Mouse (Mus musculus): ENCODE measurements around the gene Nup62.
"Not testable (repeated sequence)": the region's sequence is repeated elsewhere in the genome, so short reads cannot be mapped to it uniquely, and the experiment has no call there.

The Nup62 gene

DNA sequence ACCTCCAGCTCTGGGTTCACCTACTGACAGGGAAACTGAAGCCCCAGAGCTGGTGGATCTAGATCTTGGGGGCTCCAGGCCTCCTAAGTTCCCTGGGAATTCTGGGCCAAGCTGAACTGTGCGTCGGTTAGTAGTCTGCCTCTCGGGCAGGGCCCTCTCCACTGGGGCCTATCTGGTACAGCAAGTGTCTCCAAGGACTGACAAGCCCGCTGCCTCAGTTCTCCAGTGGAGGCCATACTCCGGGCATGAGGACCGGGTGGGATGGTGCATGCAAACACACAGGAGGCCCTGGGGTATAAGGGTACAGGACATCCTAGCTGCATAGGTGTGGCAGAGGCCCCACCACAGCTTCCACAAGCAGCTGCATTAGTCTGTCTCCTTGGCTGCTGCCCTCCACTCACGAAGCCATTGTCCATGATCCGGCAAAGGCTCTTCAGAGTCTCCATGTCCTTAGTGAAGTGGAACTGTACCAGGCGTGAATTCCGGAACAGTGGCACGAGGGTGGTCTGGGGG is 48.1 kb downstream of the Nup62 start:
- no peak for DNase-seq (ENCODE audit: low spot score in 2 of 2)

DNA sequence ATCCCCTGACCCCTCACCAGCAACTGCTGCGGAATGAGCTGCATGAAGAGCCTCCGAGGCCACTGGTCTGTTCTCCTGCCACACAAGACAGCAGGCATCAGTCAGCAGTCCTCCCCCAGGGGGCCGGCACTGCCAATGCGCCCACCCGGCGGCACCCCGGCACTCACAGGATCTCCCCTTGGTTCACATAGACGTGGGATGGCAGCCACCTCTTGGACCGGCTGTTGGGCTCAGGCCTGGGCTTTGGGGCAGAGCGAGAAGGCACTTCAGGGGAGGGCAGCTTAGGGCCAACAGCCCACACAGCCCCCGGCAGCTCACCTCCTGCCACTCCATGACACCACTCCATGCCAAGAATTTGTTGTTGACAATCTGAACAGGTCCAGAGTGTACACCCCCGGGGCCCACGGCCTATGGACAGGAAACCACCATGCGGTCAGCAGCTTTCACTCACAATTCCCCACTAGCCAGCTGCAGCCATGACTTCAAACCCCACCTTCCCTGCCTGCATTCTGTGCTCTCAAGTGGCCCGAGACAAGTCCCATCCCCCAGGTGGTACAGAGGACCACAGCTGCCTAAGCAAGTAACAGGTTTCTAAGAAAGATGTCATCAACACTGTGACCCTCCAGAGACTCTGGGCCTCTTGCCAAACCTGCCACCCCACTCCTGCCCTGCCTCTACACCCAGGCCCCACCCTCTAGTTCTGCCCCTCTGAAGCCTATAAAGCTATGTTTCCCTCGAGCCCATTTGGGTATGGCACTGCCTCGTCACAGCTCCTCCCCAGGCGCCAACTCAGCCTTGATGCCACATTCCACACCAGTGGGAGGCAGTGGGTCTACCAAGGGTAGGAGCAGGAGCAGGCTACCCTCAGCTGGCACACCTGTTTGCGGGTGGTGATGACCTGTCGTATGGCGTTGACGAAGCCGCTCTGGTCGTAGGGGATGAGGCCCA is 49.0 kb downstream of the Nup62 start:
- peak in 1 of 2 experiments; percentile 27 for DNase-seq (ENCODE audit: low spot score in 2 of 2)

DNA sequence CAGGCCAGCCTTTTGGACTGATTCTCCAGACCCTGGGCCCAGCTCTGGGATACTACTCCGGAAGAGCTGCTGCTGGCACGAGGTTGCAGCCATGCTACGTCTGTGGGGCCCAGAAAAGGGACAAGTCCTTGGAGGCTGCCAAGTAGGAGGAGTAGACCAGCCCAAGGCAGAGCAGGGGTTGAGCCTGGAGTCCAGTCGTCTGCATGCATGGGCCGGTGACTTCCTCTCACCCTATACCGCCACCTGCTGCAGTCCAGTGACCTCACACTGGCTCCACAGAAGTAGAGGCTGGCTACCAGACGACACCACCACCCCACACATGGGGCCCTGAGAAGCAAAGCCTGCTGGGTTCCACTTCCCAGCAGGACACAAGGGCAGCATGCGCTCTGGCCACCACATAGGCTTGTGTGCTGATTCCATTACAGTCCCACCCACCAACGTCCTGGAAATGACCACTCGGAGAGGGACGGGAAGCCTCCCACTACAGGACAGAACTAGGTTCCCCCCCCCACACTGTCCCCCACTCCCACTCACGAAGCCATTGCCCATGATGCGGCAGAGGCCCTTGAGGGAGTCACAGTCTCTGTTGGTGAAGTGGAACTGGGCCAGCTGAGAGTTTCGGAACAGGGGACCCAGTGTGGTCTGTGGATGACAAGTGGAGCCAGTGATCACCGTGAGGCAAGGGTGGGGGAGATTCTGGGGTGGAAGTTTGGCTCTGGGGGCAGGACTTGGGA is 50.6 kb downstream of the Nup62 start:
- peak; percentile 83 for DNase-seq (ENCODE audit: low spot score in 2 of 2)

DNA sequence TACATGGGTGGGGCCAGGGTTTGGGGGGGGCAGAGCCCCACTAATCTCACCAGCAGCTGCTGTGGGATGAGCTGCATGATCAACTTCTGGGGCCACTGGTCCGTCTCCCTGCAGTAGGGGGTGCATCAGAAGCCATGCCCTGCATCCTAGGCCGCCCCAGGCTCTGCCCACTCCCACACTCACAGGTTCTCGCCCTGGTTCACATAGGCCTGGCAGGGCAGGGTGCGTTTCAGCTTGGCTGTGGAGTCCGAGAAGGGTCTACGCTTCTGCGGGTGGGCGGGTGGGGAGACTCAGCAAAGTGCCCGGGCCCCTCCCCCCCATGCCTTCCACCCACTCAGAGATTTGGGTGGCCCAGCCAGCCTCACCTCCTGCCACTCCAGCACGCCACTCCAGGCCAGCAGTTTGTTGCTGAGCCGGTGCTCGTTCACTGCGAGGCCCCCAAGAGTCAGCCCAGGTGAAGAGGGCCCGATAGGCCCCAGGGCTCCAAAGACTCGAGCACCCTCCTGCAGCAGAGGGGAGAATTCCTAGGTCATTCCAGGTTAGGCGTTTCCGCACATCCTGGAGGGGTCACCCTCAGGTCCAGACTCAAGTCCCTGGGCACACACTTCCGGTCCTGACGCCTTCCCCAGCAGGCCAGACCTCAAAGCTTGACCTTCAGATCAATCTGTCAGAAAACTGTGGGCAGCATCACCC is 51.3 kb downstream of the Nup62 start:
- peak in 1 of 2 experiments; percentile 30 for DNase-seq (ENCODE audit: low spot score in 2 of 2)

DNA sequence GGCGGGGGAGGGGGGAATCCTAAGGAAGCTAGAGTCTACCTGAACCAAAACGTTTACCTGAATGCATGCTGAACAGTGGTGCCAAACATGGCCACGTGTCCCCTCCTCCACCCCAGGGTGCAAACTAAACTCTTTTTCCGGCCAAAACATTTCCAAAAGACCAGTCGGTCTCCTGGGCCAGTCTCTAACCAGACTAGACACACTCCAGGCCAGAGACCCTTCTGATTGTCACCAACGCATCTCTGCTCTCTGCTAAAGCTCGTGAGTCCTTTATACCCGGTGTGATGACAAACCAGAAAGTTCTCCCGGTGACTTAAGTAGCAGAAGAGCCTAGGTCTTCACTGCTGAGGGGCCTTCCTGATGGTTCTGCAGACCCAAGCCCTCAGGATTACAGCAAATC is 51.9 kb downstream of the Nup62 start:
- DNase-seq (ENCODE audit: low spot score in 2 of 2) = no peak

DNA sequence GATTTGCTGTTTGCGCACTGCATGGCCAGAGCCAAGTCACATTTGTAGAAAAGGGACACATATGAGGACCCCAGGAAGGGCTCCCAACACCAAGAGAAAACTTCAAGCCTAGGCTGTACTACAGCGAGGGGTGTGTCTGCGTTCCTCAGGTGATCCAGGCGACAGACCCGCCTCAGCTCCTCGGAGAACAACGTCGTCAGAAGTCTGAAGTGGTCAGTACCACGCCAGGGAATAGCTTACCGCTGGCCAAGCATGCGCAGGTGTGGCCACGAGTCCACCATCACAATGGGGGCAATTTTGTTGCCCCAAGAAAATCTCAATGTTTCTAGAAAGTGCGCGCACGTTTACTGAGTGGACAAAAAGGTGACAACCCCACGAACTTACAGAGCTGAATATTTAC is 52.6 kb downstream of the Nup62 start:
- DNase-seq (ENCODE audit: low spot score in 2 of 2) = peak in 1 of 2 experiments; percentile 42

DNA sequence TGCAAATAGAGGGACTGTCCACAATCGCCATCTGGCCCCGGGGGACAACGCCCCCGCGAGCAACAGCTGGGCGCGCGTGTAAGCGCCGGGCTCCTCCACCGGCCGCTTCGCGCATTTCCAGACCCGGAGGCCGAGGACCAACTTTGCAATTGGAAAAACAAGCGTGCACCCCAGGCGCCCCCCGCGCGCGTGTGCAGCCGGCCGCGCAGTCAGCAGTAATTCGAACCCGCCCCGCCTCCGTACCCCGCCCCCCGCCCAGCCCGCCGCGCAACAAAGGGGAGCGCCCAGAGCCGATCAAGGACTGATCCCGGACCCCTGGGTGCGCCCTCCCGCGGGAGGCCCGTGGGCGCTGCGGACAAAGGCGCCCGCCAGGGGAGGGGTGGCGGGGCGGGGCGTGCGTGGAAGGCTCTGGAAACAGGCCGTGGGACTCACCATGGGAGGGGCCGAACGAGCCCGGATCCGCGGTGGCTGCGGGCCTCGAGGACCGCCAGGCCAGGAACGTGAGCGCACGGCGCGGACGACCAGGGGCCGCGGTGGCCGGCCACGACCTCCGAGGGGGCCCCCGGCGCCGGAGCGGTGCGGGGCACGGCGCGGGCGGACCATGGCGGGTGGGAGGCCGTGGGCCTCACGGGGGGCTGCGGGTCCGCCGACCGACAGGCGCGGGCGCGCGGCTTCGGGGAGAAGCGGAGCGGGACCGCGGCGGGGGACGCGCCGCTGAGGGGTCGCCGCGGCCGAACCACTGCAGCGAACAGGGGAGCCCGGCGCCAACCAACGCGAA is 53.2 kb downstream of the Nup62 start:
- DNase-seq (ENCODE audit: low spot score in 2 of 2) = peak; percentile 73 to 78

DNA sequence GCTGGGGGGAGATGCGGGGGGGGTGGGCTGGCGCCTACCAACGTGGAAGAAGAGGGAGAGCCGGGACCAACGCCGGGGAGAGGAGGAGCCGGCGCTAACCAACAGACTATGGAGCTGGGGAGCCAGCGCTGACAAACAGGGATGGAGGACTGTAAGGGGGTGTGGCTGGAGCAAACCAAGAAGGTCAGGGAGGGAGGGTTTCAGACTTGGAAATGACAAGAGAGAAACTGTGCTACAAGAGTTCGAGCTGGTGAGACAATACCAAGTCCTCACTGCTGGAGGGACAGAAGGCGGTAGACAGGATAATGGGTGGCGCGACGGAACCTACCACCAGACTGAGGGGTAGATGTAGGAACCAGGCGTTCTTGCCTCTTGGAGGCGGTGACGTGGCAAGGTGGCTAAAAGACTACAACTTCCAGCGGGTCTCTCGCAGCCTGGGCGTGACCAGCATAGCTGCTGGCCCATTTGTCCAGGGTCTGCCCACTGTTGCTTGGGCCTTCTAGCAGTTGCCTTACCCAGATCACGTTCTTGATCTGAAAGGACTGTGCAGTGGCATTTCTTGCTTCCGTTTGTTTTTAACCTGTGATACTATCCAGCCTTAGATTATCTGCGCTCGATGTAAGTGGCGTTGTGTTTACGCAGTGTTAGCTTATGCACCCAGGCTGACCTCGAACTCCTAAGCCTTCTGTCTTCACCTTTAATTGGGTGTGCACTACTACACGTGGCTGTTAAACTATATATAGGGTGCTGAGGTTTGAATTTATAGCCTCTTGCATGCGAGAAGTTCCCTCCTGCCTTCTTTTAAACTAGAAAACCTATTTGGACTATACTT is 54.0 kb downstream of the Nup62 start, which contains the start of gene Ptov1:
Gene Ptov1, minus strand, starts transcription at position 92 of the 832 bp plus-strand sequence.
- DNase-seq (ENCODE audit: low spot score in 2 of 2) = peak; percentile 95 to 97

DNA sequence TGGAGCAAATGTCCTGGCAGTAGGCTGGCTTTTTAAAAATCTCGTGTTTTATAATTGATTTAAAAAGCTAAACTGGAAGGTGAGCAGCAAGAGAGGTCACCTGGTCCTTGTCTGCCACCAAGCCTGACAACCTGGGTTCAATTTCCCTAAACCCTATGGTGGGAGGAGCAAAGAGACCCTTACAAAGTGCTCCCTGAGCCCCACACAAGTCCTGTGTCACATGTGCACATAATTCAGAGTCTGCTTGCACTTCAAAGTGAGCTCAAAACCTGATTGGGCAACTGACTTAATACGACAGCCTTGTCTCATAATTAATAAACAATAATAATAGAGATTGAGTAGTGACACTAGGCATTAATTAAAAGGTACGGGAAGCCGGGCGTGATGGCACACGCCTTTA is 54.7 kb downstream of the Nup62 start:
- no peak for DNase-seq (ENCODE audit: low spot score in 2 of 2)

DNA sequence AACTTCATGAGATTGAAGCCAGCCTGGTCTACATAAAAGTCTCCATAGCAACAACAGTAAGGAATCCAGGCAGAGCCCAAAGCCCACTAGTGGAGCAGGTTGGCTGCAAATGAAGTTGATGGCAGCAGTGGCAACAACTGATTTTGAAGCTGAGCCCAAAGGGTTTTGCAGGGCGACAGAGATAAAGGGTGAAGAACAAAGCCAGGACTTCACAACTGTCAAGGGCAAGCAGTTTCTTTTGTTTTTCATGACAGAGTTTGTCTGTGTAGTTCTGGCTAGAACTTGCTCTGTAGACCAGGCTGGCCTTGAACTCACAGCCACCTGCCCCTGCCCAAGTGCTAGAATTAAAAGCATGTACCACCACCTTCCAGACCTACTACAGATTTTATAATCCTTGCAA is 55.3 kb downstream of the Nup62 start:
- DNase-seq (ENCODE audit: low spot score in 2 of 2) = no peak

DNA sequence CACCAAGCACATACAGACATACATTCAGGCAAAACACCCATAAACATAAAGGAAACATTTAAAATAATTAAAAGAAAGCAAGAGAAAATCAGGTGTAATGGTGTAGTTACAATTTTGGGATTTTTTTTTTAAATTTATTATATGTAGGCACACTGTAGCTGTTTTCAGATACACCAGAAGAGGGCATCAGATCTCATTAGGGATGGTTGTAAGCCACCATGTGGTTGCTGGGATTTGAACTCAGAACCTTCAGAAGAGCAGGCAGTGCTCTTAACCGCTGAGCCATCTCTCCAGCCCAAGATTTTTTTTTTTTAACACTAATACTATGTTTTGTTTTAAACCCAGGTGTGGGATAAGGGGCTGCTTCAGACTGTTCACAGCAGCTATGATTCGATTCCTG is 55.9 kb downstream of the Nup62 start:
- DNase-seq (ENCODE audit: low spot score in 2 of 2) = not testable (repeated sequence)

DNA sequence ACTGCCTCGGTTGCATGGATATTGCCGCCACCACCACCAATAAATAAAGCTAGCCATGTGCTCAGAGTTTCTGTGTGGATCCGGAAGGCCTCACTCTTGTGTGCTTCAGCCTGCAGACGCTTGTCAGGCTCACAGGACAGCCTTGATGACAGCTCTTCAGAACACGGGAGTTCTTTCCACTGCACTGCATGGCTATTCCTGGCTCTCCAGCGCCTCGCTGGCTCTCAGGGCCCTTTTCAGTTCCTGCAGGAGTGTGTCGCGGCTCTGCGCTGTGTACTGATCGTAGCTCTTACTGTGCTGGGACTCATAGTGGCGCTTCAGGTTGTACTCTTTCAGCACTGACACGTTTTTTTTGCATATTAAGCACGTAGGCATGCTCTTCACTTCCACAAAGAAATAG is 61.9 kb downstream of the Nup62 start:
- peak in 1 of 2 experiments; percentile 65 for DNase-seq (ENCODE audit: low spot score in 2 of 2)
